Mouse (Mus musculus) CH12.LX (cell line): ENCODE measurements at regions not wholly inside any gene's neighbourhood (a gene's known extent, or its start where the extent isn't known, plus 50 kb on each side); places are given as distances from the start of the nearest gene placed in this dataset.

Experiments
- DNase-seq: peaks from one replicate; pipeline ENCODE4 v3.0.0-alpha.2; 2013; ENCODE audit errors: extremely low read depth
- H3K27ac ChIP-seq: 2 replicates; pipeline ENCODE4 v1.5.1; 2012; ENCODE audit warnings: low read depth, mild to moderate bottlenecking, control low read depth, moderate library complexity; ENCODE audit not compliant: insufficient read depth
- H3K27me3 ChIP-seq: replicated peaks from 2 replicates; pipeline ENCODE3; 2012; ENCODE audit warnings: inconsistent platforms
- H3K36me3 ChIP-seq, 2 experiments: replicated peaks in 1 of 2; 2 replicates each; pipeline versions ENCODE3 to v1.6.1; 2012; ENCODE audit warnings: inconsistent platforms in 1 of 2, low read length in 1 of 2, mild to moderate bottlenecking in 1 of 2, mixed read lengths in 1 of 2, moderate library complexity in 1 of 2; ENCODE audit not compliant: control insufficient read depth in 1 of 2, insufficient read depth in 1 of 2
- H3K4me1 ChIP-seq, 2 experiments: 2 replicates each; pipeline ENCODE4 v1.6.1; 2012; ENCODE audit warnings: inconsistent platforms in 1 of 2, moderate library complexity in 1 of 2; ENCODE audit not compliant: insufficient read depth in 2 of 2, control insufficient read depth in 1 of 2
- H3K4me2 ChIP-seq: 2 replicates; pipeline ENCODE4 v1.6.1; 2012; ENCODE audit warnings: low read depth, mild to moderate bottlenecking, control low read depth; ENCODE audit not compliant: poor library complexity, insufficient read depth, severe bottlenecking
- H3K4me3 ChIP-seq, 3 experiments: fragments of 150-350 bp in 1 of 3; sonication (generic) in 1 of 3; replicated peaks in 1 of 3; 2 replicates each; pipeline versions ENCODE3 to v1.5.1; 2011 to 2012; ENCODE audit warnings: low read depth in 2 of 3, low read length in 2 of 3, mild to moderate bottlenecking in 2 of 3, moderate library complexity in 2 of 3, control low read depth in 1 of 3, improper control_type of control experiment in 1 of 3, inconsistent platforms in 1 of 3, mixed read lengths in 1 of 3; ENCODE audit not compliant: poor library complexity in 1 of 3
- H3K79me2 ChIP-seq: replicated peaks from 2 replicates; pipeline ENCODE4 v1.6.1; 2012; ENCODE audit warnings: mild to moderate bottlenecking, moderate library complexity; ENCODE audit not compliant: control insufficient read depth, poor library complexity, insufficient read depth, severe bottlenecking; ENCODE audit errors: extremely low read depth
- H3K9ac ChIP-seq: 2 replicates; pipeline ENCODE4 v1.6.1; 2012; ENCODE audit warnings: low read depth, mild to moderate bottlenecking, control low read depth, moderate library complexity; ENCODE audit not compliant: insufficient read depth
- H3K9me3 ChIP-seq: replicated peaks from 2 replicates; pipeline ENCODE3; 2012; ENCODE audit warnings: low read length, inconsistent platforms, mixed read lengths
- E2F4 ChIP-seq: IDR thresholded peaks from 2 replicates; pipeline ENCODE4 v1.6.1; 2011; ENCODE audit warnings: low read depth, low read length, improper control_type of control experiment; ENCODE audit not compliant: insufficient replicate concordance
- ELF1 ChIP-seq: IDR thresholded peaks from 2 replicates; pipeline ENCODE4 v1.6.1; 2014; ENCODE audit warnings: low read depth, mild to moderate bottlenecking, inconsistent platforms, low read length, improper control_type of control experiment
- EP300 ChIP-seq: IDR thresholded peaks from 2 replicates; pipeline ENCODE4 v1.6.1; 2011; ENCODE audit warnings: low read length, improper control_type of control experiment
- IRF4 ChIP-seq: IDR thresholded peaks from 2 replicates; pipeline ENCODE4 v1.6.1; 2014; ENCODE audit warnings: low read depth, mild to moderate bottlenecking, inconsistent platforms, low read length, improper control_type of control experiment
- JUN ChIP-seq: IDR thresholded peaks from 2 replicates; pipeline ENCODE4 v1.6.1; 2011; ENCODE audit warnings: low read depth, mild to moderate bottlenecking, low read length, improper control_type of control experiment, moderate library complexity; ENCODE audit not compliant: insufficient read depth
- JUND ChIP-seq: conservative IDR thresholded peaks from 2 replicates; pipeline ENCODE4 v1.6.1; 2011; ENCODE audit warnings: low read depth, low read length, improper control_type of control experiment
- MAFK ChIP-seq: IDR thresholded peaks from 2 replicates; pipeline ENCODE4 v1.6.1; 2011; ENCODE audit warnings: low read length, improper control_type of control experiment; ENCODE audit not compliant: insufficient replicate concordance
- MAX ChIP-seq: IDR thresholded peaks from 2 replicates; pipeline ENCODE4 v1.6.1; 2011; ENCODE audit warnings: low read length, improper control_type of control experiment
- MAZ ChIP-seq: IDR thresholded peaks from 2 replicates; pipeline ENCODE4 v1.6.1; 2012; ENCODE audit warnings: low read depth, mild to moderate bottlenecking, inconsistent platforms, low read length, improper control_type of control experiment, moderate library complexity
- MXI1 ChIP-seq: IDR thresholded peaks from 2 replicates; pipeline ENCODE4 v1.6.1; 2011; ENCODE audit warnings: mild to moderate bottlenecking, low read depth, low read length, improper control_type of control experiment
- MYC ChIP-seq: IDR thresholded peaks from 2 replicates; pipeline ENCODE4 v1.6.1; 2011; ENCODE audit warnings: low read depth, mild to moderate bottlenecking, improper control_type of control experiment, low read length
- NELFE ChIP-seq: IDR thresholded peaks from 2 replicates; pipeline ENCODE4 v1.6.1; 2011; ENCODE audit warnings: low read depth, low read length, improper control_type of control experiment
- NRF1 ChIP-seq: IDR thresholded peaks from 2 replicates; pipeline ENCODE4 v1.6.1; 2014; ENCODE audit warnings: low read depth, mild to moderate bottlenecking, inconsistent platforms, low read length, improper control_type of control experiment, moderate library complexity
- TCF12 ChIP-seq: IDR thresholded peaks from 2 replicates; pipeline ENCODE4 v1.6.1; 2014; ENCODE audit warnings: low read depth, mild to moderate bottlenecking, inconsistent platforms, low read length, improper control_type of control experiment
- USF2 ChIP-seq: conservative IDR thresholded peaks from 2 replicates; pipeline ENCODE4 v1.6.1; 2011; ENCODE audit warnings: low read depth, low read length, improper control_type of control experiment
- dilution Hi-C: fragments of 300-500 bp; cut with MboI; formaldehyde crosslinking; loops from 2 replicates; pipeline ENCODE4 v1.14.3; 2020; ENCODE audit warnings: low sequenced_read_pairs; ENCODE audit not compliant: extremely low pct_unique_long_range_greater_than_20kb, extremely low pct_ligation_motif_present
- in situ Hi-C: fragments of 300-500 bp; cut with MboI; formaldehyde crosslinking; loops from 3 replicates; pipeline ENCODE4 v1.14.3; 2019; ENCODE audit warnings: low sequenced_read_pairs, low pct_ligation_motif_present, low pct_unique_long_range_greater_than_20kb, mixed read lengths

GRCm38 (mm10) chr14:67145046-67145445 lies 1136.0 kb upstream of the Gulo start:
- Histone ChIP-seq H3K27me3 (no peaks in the 10 kb centered on the region), H3K4me3 (no peak overlapping the region), H3K4me1 (peaks cover 1 to 9% of the 10 kb centered on the region in 2 experiments; a peak in 2 of 4 replicates), H3K9me3 (no peaks in the 10 kb centered on the region), H3K36me3 (no peaks in the 10 kb centered on the region), H3K79me2 (no peaks in the 10 kb centered on the region), H3K4me2 (no peak overlapping the region), H3K27ac (no peak overlapping the region), H3K9ac (no peak overlapping the region)
- no peak for DNase-seq
- dilution Hi-C loops: no loop called here
- TF ChIP-seq NRF1 (no peak), TCF12 (no peak), JUND (no peak), MAZ (no peak), ELF1 (no peak), MAX (no peak), MAFK (no peak), JUN (no peak), IRF4 (no peak), EP300 (no peak)
- in situ Hi-C loops: no loop called here

- peaks cover 0 to 9% of the 10 kb centered on the region in 2 experiments; a peak in 2 of 4 replicates for H3K4me1 ChIP-seq
- in situ Hi-C loops (no loop called here), dilution Hi-C loops (no loop called here)
- H3K79me2 ChIP-seq: no peaks in the 10 kb centered on the region
- H3K36me3 ChIP-seq: no peaks in the 10 kb centered on the region
- H3K9me3 ChIP-seq: no peaks in the 10 kb centered on the region
- TF ChIP-seq MYC (no peak), NELFE (no peak), E2F4 (no peak), USF2 (no peak), MXI1 (no peak), JUN (no peak)
- no peak overlapping the region for H3K4me3 ChIP-seq
- no peak overlapping the region for H3K9ac ChIP-seq
- no peak overlapping the region for H3K27ac ChIP-seq
- no peak overlapping the region for H3K4me2 ChIP-seq
- DNase-seq: no peak
- no peaks in the 10 kb centered on the region for H3K27me3 ChIP-seq
Observed at GRCm38 (mm10) chr14:67144461-67144985, 1135.5 kb upstream of the Gulo start.
